Mouse (Mus musculus): ENCODE measurements around the gene Cabin1. TPM values are rescaled to one million over a fixed set of nuclear protein-coding genes. Genes with fewer than 3 reads are reported as not detected.

Cabin1 gene
- polyA plus RNA-seq, 1 experiment from 2014 or later, result 13.9 TPM

DNA sequence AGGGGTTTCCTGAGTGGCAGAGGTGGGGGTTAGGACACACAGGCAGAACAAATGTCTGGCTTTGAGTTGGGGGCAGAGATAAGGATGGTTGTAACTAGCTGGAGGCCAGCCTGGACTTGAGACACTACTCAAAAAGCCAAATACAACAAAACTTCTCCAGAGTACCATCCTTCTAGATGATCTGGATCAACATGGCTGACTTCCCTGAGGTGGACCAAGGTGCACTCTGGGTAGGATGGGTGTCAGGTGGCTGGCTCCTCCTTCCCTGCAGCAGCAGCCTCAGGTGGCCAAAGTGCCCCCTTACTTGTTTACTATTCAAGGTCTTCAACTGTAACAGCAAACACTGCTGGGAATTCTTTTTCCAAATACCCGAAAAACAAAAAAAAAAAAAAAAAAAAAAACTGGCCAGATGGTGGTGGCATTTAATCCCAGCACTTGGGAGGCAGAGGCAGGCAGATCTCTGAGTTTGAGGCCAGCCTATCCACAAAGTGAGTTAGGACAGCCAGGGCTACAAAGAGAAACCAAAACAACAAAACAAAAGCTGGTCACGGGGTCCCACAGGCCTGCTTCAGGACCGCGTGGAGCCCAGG lies 114.6 kb downstream of the Cabin1 start:
- Histone ChIP-seq H3K4me1 (replicated peaks; ENCODE audit: control insufficient read depth, insufficient read depth) (no peaks in the 10 kb centered on the region), H3K4me3 (ENCODE audit: low read depth, low read length) (no peak overlapping the region), H3K36me3 (ENCODE audit: control insufficient read depth, insufficient read depth, low read length) (peaks cover 33% of the 10 kb centered on the region), H3K27me3 (ENCODE audit: control insufficient read depth, insufficient read depth, low read length) (no peaks in the 10 kb centered on the region), H3K9me3 (ENCODE audit: control insufficient read depth, low read length) (no peaks in the 10 kb centered on the region), H3K9ac (ENCODE audit: low read length) (no peak overlapping the region), H3K27ac (replicated peaks) (0 out of 2 replicates have a peak overlapping the region, but pooled peaks have one; percentile 1), H3K4me2 (replicated peaks; ENCODE audit: low read depth) (no peak overlapping the region)
- DNase-seq (ENCODE audit: low spot score) (no peak), ATAC-seq (ENCODE audit: low FRiP score, low TSS enrichment) (no peak)
- no peak for TF ChIP-seq CTCF (IDR thresholded peaks at IDR 0.05; ENCODE audit: low read depth)
- TF ChIP-seq EP300 (optimal IDR thresholded peaks at IDR 0.05), result no peak
- 85% methylated on average over 4 of the region's 4 CpGs for WGBS

GRCm38 (mm10) chr10:75649001-75649400 lies 115.1 kb downstream of the Cabin1 start:
- H3K9me3 ChIP-seq (ENCODE audit: control insufficient read depth, low read length), result no peaks in the 10 kb centered on the region
- no peaks in the 10 kb centered on the region; the same call in 1 of the 2 replicates for H3K4me1 ChIP-seq (replicated peaks; ENCODE audit: control insufficient read depth, insufficient read depth)
- DNase-seq (ENCODE audit: low spot score) (no peak), ATAC-seq (ENCODE audit: low FRiP score, low TSS enrichment) (no peak)
- WGBS, result 72% methylated on average over 7 of the region's 7 CpGs
- peaks cover 33% of the 10 kb centered on the region for H3K36me3 ChIP-seq (ENCODE audit: control insufficient read depth, insufficient read depth, low read length)
- H3K27ac ChIP-seq (replicated peaks), result 0 out of 2 replicates have a peak overlapping the region, but pooled peaks have one; percentile 1
- TF ChIP-seq EP300 (optimal IDR thresholded peaks at IDR 0.05) (no peak), CTCF (IDR thresholded peaks at IDR 0.05; ENCODE audit: low read depth) (no peak)
- no peak overlapping the region for H3K9ac ChIP-seq (ENCODE audit: low read length)
- H3K4me2 ChIP-seq (replicated peaks; ENCODE audit: low read depth), result no peak overlapping the region
- H3K27me3 ChIP-seq (ENCODE audit: control insufficient read depth, insufficient read depth, low read length), result no peaks in the 10 kb centered on the region
- H3K4me3 ChIP-seq (ENCODE audit: low read depth, low read length), result no peak overlapping the region

DNA sequence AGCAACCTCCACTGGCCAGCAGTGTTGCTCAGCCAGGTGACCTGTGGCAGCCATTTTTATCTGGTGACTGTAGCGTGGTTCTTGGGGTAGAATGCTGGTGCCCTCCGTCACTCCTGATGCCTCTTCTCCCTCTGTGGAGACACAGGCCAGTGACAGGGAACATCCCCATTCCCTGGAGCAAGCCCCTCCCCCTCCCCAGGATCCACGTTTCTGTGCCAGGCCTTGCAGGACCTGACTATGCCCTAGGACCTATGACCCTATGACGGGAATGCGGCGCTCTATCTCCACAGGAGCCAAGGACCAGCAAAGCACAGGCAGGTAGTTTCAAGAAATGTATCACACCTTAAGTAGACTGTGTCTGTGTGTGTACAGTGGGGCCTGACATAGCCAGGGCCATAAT lies 116.0 kb downstream of the Cabin1 start:
- peak overlapping the region; percentile 86 for H3K27ac ChIP-seq (replicated peaks)
- no peaks in the 10 kb centered on the region; the same call in 1 of the 2 replicates for H3K4me1 ChIP-seq (replicated peaks; ENCODE audit: control insufficient read depth, insufficient read depth)
- H3K9me3 ChIP-seq (ENCODE audit: control insufficient read depth, low read length), result no peaks in the 10 kb centered on the region
- DNase-seq (ENCODE audit: low spot score), result no peak
- H3K27me3 ChIP-seq (ENCODE audit: control insufficient read depth, insufficient read depth, low read length), result no peaks in the 10 kb centered on the region
- ATAC-seq (ENCODE audit: low FRiP score, low TSS enrichment), result no peak
- 79% methylated on average over 6 of the region's 6 CpGs for WGBS
- H3K9ac ChIP-seq (ENCODE audit: low read length), result no peak overlapping the region
- no peak overlapping the region for H3K4me3 ChIP-seq (ENCODE audit: low read depth, low read length)
- H3K4me2 ChIP-seq (replicated peaks; ENCODE audit: low read depth), result no peak overlapping the region
- TF ChIP-seq EP300 (optimal IDR thresholded peaks at IDR 0.05) (no peak), CTCF (IDR thresholded peaks at IDR 0.05; ENCODE audit: low read depth) (no peak)
- peaks cover 33% of the 10 kb centered on the region for H3K36me3 ChIP-seq (ENCODE audit: control insufficient read depth, insufficient read depth, low read length)

- no peaks in the 10 kb centered on the region for H3K27me3 ChIP-seq (ENCODE audit: control insufficient read depth, insufficient read depth, low read length)
- no peak for DNase-seq (ENCODE audit: low spot score)
- 46% methylated on average over 3 of the region's 3 CpGs for WGBS
These were observed 116.8 kb downstream of the Cabin1 start for GRCm38 (mm10) chr10:75647362-75647761.

DNA sequence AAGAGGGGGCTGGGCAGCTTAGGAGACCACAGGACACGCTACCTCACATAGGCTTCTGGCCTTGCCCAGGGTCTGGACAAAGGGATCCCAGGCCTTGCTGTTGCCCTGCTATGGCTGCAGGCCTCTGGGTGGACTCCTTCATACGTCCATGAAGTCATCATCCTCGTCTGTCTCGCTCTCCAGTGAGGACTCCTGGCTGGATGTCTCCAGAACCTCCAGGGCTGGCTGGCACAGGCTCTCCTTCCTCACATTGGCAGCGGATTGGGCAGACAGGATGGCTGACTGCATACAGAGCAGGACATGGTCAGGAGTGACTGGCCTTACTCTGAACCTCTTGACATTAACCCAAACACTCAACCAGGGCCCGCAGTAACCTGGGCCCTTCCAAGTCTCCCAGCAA lies 117.7 kb downstream of the Cabin1 start:
- Histone ChIP-seq H3K27me3 (ENCODE audit: control insufficient read depth, insufficient read depth, low read length) (no peaks in the 10 kb centered on the region), H3K9ac (ENCODE audit: low read length) (no peak overlapping the region), H3K4me1 (replicated peaks; ENCODE audit: control insufficient read depth, insufficient read depth) (no peaks in the 10 kb centered on the region; the same call in 1 of the 2 replicates), H3K4me2 (replicated peaks; ENCODE audit: low read depth) (no peak overlapping the region), H3K9me3 (ENCODE audit: control insufficient read depth, low read length) (no peaks in the 10 kb centered on the region), H3K36me3 (ENCODE audit: control insufficient read depth, insufficient read depth, low read length) (peaks cover 19% of the 10 kb centered on the region), H3K4me3 (ENCODE audit: low read depth, low read length) (no peak overlapping the region), H3K27ac (replicated peaks) (peak overlapping the region; percentile 59; the same call in 1 of the 2 replicates)
- ATAC-seq (ENCODE audit: low FRiP score, low TSS enrichment) (no peak), DNase-seq (ENCODE audit: low spot score) (no peak)
- TF ChIP-seq CTCF (IDR thresholded peaks at IDR 0.05; ENCODE audit: low read depth) (no peak), EP300 (optimal IDR thresholded peaks at IDR 0.05) (no peak)
- WGBS, result 86% methylated on average over 6 of the region's 6 CpGs

More at GRCm38 (mm10) chr10:75647362-75647761, 116.8 kb downstream of the Cabin1 start:
- H3K4me1 ChIP-seq (replicated peaks; ENCODE audit: control insufficient read depth, insufficient read depth), result no peaks in the 10 kb centered on the region; the same call in 1 of the 2 replicates
- H3K27ac ChIP-seq (replicated peaks), result peak overlapping the region; percentile 86
- H3K4me2 ChIP-seq (replicated peaks; ENCODE audit: low read depth), result no peak overlapping the region
- peak; percentile 33; the same call in 1 of the 2 replicates for ATAC-seq (ENCODE audit: low FRiP score, low TSS enrichment)
- H3K4me3 ChIP-seq (ENCODE audit: low read depth, low read length), result no peak overlapping the region
- H3K9ac ChIP-seq (ENCODE audit: low read length), result no peak overlapping the region
- no peaks in the 10 kb centered on the region for H3K9me3 ChIP-seq (ENCODE audit: control insufficient read depth, low read length)
- TF ChIP-seq CTCF (IDR thresholded peaks at IDR 0.05; ENCODE audit: low read depth), result no peak
- no peak for TF ChIP-seq EP300 (optimal IDR thresholded peaks at IDR 0.05)
- H3K36me3 ChIP-seq (ENCODE audit: control insufficient read depth, insufficient read depth, low read length), result peaks cover 28% of the 10 kb centered on the region

GRCm38 (mm10) chr10:75645616-75646015 lies 118.5 kb downstream of the Cabin1 start:
- WGBS, result 90% methylated on average over 8 of the region's 8 CpGs
- Histone ChIP-seq H3K36me3 (ENCODE audit: control insufficient read depth, insufficient read depth, low read length) (peaks cover 11% of the 10 kb centered on the region), H3K9me3 (ENCODE audit: control insufficient read depth, low read length) (no peaks in the 10 kb centered on the region), H3K4me2 (replicated peaks; ENCODE audit: low read depth) (no peak overlapping the region), H3K27me3 (ENCODE audit: control insufficient read depth, insufficient read depth, low read length) (no peaks in the 10 kb centered on the region), H3K4me3 (ENCODE audit: low read depth, low read length) (no peak overlapping the region), H3K9ac (ENCODE audit: low read length) (no peak overlapping the region), H3K4me1 (replicated peaks; ENCODE audit: control insufficient read depth, insufficient read depth) (no peaks in the 10 kb centered on the region; the same call in 1 of the 2 replicates), H3K27ac (replicated peaks) (no peak overlapping the region)
- DNase-seq (ENCODE audit: low spot score) (no peak), ATAC-seq (ENCODE audit: low FRiP score, low TSS enrichment) (no peak)
- TF ChIP-seq EP300 (optimal IDR thresholded peaks at IDR 0.05), result no peak
- TF ChIP-seq CTCF (IDR thresholded peaks at IDR 0.05; ENCODE audit: low read depth), result no peak

Measured in stomach, postnatal 0 days (tissue).